Mouse (Mus musculus): ENCODE measurements around the gene Fkbp14. TPM values are rescaled to one million over a fixed set of nuclear protein-coding genes. Genes with fewer than 3 reads are reported as not detected.

Gene Fkbp14
- total RNA-seq (2017), result not detected in 2 replicates

DNA sequence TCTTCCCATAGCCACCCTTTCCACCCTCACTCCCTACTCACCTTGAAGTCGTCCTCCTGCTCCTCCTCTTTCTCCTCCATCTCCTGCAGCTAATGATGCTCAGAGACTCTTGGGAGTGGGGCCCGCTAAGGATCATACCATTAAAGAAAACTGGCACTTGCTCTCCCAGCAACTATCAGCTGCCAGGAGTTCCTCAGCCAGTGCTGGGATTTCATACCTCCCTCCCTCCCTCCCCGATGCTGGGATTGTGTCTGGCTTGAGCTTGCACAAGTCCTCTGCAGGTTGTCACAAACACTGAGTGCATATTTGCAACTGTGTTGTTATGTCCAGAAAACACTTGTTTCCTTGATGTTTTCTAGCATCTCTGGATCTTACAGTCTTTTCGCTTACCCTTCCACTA lies at the start of gene Fkbp14:
Gene Fkbp14 (minus strand): TSS at position 101 of the 400 bp plus-strand sequence.
- ATAC-seq (ENCODE audit: extremely low read depth, insufficient number of reproducible peaks, low FRiP score, poor library complexity, severe bottlenecking), result no peak

DNA sequence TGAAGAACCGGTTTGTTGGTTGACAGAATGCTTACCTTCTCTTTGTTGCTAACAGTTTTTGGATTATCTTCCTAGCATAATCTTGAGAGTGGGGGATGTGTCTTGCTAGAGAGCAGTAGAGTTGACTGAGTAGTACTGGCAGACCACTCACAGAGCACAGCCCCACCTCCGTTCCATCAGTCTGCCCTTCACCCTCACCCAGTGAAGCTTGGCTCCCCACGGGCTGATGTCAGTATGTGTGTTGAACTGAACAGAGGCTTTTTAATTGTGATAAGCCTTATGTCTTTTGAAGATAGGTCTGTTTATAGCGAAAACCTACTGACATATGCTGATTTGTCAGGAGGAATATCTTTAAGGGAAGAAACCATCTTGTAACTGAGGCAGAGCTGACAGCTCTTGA lies 46.1 kb upstream of the Fkbp14 start:
- no peak for ATAC-seq (ENCODE audit: extremely low read depth, insufficient number of reproducible peaks, low FRiP score, poor library complexity, severe bottlenecking)

DNA sequence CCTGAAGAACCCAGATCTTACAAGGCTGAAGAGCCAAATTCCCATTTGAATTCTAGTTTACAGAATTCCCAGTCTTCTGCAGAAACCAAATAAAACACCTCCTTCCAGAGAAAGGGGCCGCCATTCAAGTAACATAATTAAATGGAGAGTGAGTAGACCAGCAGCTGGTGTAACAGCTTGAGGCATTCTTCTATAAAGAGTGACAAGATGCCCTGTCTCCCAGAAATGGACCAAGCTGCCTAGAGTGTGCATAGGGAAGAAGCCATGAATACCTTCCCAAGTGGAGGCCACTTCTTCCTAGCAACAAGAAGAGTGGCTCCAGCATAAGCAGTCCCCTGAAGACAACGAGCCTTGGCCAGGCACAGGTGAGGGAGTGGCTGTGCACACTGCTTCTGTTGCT lies 44.8 kb upstream of the Fkbp14 start:
- ATAC-seq (ENCODE audit: extremely low read depth, insufficient number of reproducible peaks, low FRiP score, poor library complexity, severe bottlenecking), result no peak

DNA sequence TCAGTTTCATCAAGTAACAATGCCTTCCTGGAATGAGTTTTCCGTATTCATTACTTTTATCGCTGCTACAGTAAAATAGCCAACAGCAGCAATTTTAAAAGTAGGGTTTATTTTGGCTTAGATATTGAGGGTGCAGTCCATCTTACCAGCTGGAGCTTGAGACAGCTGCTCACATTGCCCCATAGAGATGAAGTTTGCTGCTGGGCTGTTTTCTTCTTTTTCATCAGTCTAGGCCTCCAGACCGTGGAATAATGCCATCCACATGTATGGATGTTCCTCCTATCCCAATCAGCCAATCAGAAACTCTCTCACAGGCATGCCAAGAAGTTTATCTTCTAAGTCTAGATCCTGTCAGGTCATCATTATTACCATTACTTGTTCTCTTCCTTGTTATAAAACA lies 42.8 kb upstream of the Fkbp14 start:
- no peak for ATAC-seq (ENCODE audit: extremely low read depth, insufficient number of reproducible peaks, low FRiP score, poor library complexity, severe bottlenecking)

DNA sequence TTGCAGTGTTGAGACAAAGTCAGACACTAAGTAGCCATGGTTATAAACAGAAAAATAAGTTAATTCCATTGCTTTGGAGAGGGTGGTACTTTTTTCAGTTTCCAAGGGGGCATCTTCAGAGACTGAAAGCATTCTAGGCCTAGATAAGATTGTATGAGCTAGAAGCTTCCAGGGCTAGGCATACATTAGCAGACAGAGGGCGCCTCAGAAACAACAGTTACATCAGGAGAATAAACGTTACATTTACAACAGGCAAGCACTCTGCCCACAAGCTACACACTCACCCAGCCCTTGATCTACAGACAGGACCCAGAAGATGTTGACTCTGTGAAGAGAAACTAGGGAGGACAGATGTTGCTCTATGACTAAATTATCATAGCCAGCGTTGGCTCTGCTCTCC lies 34.4 kb upstream of the Fkbp14 start:
- no peak for ATAC-seq (ENCODE audit: extremely low read depth, insufficient number of reproducible peaks, low FRiP score, poor library complexity, severe bottlenecking)

DNA sequence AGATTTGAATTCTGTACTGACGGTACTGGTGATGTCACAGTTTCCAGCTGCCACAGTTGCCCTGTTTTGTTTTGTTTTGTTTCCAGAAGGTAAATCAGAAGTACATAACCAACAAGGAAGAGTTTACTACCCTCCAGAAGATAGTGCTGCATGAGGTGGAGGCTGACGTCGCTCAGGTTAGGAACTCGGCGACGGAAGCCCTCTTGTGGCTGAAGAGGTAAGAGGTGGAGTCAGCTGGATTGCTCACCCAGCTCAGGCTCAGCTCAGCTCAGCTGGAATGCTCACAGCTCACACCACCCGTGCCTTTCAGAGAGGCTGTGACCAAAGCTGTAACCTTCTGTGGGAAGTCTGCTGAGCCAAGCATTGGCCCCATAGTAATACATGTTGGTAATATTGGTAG lies 32.6 kb upstream of the Fkbp14 start:
- ATAC-seq (ENCODE audit: extremely low read depth, insufficient number of reproducible peaks, low FRiP score, poor library complexity, severe bottlenecking), result no peak

DNA sequence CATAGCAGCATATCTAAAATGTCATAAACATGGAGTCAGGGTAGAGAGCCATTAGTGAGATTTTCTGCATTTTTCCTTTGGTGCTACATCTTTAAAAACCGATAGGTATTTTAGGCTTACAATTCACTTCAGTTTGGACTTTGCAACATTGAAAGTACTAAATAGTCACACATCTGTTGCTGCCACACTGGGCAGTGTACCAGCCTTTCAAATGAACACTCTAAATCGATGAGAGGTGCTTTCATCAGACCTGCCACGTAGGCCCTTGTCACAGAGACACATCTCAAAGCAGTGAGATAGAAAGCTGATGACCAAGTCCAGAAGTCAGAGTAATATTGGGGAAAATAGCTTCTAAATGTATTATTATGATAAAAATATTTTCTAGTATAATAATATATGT lies 31.3 kb upstream of the Fkbp14 start:
- ATAC-seq (ENCODE audit: extremely low read depth, insufficient number of reproducible peaks, low FRiP score, poor library complexity, severe bottlenecking), result no peak

DNA sequence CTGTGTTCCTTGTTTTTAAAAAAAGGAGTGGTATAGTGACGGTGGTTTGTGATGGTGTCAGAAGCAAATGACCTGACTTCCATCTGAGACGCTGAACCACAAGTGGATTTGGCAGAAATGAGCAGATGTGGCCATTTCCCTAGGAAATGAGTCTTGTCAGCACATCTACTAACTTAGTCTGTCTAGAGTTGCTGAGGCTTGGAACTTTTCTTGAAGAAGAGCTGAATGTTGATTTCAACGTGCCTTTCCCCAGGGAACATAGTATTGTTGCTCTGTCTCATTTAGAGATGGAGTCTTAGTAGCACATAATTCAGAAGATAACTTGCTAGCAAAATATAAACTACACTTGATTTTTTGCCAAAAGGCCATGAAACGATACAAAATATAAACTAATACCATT lies 23.2 kb upstream of the Fkbp14 start:
- ATAC-seq (ENCODE audit: extremely low read depth, insufficient number of reproducible peaks, low FRiP score, poor library complexity, severe bottlenecking), result no peak

DNA sequence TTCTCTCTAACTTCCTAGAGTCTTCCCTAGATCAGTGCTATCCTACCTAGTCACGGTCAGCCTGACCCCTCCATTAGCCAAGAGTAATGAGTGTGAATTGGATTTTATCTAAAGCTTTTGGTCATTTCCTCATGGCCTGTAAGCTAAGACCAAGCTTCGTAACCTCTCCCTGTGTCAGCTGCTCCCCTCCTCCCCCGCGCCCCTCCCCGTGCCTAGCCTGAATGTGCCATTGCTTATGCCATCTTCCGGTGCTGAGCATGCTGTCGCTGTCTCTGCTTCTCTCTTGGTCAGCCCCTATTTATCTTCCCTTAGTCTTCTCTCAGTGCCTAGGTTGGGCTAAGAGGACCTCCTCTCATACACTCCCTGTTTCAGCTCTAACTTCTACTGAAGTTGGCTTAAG lies 22.4 kb upstream of the Fkbp14 start:
- ATAC-seq (ENCODE audit: extremely low read depth, insufficient number of reproducible peaks, low FRiP score, poor library complexity, severe bottlenecking), result no peak

DNA sequence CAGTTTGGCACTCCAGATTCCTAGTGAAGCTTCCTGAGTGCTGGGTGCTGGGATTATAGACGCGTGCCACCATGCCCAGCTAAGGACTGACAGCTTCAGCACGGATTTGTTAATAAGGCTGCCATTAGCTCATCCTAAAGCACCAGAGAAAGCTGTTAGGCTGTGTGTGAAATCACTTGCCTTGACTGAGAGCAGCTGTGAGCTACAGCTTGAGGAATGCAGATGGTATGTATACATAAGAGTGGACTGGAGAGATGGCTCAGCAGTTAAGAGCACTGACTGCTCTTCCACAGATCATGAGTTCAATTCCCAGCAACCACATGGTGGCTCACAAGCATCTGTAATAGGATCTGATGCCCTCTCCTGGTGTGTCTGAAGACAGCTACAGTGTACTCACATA lies 20.3 kb upstream of the Fkbp14 start:
- ATAC-seq (ENCODE audit: extremely low read depth, insufficient number of reproducible peaks, low FRiP score, poor library complexity, severe bottlenecking), result no peak

DNA sequence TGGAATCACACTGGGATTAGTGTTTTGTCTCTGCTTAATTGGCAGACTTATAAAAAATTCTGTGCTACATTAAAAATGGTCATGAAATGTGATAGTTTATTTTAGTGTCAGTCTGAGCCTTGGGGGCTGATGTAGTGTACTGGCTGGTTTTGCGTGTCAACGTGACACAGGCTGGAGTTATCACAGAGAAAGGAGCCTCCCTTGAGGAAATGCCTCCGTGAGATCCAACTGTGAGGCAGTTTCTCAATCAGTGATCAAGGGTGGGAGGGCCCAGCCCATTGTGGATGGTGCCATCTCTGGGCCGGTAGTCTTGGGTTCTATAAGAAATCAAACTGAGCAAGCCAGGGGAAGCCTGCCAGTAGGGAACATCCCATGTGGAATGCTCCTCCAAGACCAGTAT lies 9.1 kb upstream of the Fkbp14 start:
- ATAC-seq (ENCODE audit: extremely low read depth, insufficient number of reproducible peaks, low FRiP score, poor library complexity, severe bottlenecking), result no peak

DNA sequence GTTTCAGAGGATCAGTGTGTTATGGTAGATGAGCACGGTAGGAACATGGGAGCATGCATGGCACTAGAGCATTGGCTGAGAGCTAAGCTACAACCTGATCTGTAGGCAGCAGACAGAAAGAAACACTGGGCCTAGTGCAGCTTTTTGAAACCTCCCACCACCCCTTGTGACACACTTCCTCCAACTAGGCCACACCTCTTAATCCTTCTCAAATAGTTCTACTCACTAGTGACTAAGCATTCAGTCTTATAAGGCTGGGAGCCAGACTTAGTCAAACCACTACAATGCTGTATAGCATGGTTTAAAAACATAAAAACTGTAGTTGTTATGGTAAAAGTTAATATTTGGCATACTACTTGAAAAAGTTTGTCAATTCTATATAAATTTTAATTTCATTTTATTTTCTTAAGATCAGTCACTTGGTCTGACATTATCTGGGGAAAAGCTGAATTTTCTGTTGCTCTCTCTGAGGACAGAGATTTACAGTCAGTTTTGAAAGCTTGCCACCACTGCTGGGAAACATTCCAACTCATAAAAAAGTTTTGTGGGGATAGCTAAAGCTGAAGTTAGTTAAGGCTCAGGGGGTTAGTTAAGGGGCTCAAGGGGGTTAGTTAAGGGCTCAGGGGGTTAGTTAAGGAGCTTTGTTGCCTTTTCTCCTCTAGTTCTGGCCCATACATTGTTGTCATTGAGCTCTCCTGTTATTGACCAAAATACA lies 7.0 kb upstream of the Fkbp14 start:
- ATAC-seq (ENCODE audit: extremely low read depth, insufficient number of reproducible peaks, low FRiP score, poor library complexity, severe bottlenecking), result no peak

DNA sequence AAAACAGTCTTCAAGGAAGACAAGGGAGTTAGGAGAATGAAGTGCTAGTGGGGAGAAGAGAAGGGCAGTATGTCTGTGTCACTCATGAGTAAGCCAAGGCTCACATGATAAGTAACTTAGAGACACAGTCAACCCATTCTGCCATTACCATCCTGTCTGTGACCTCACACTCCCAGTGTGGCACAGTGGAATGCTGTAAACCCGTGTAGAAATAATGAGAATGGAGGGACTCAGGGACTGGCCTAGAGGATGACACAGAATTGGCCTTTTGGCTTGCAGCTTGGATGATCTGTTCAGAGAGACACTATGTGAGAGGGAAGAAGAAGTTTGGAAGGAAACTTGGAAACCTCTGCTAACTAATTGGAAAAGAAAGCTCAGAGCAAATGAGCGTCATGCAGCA lies 5.8 kb upstream of the Fkbp14 start:
- no peak for ATAC-seq (ENCODE audit: extremely low read depth, insufficient number of reproducible peaks, low FRiP score, poor library complexity, severe bottlenecking)

DNA sequence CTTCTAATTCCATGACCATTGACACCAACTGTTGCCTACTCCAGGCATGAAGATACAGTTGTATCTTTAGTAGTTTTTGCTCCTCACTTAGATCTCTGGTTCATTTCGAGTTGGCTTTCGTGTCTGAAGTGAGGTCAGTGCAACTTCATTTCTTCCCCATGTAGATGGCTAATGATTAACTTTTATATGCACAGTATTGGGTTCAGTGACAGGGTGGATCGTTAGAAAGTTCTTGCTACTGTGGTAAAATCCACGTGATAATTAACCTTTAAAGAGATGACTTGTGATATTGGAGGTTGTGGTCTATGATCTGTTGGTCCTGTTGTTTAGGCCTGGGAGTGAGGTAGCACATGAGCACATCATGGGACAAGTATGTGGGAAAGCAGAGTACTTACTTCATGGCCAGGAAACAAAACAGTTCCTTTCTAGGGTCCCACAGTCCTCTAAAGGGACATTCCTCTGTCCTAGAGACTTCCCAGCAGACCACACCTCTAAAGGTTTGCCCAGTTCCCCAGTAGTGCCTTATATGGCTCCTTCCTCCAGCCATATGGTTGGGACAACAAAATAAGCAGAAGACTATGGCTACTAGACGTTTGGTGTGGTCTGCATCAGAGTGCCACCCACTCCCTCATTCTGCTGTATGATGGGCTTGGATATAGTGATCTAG lies 3.7 kb upstream of the Fkbp14 start:
- no peak for ATAC-seq (ENCODE audit: extremely low read depth, insufficient number of reproducible peaks, low FRiP score, poor library complexity, severe bottlenecking)

DNA sequence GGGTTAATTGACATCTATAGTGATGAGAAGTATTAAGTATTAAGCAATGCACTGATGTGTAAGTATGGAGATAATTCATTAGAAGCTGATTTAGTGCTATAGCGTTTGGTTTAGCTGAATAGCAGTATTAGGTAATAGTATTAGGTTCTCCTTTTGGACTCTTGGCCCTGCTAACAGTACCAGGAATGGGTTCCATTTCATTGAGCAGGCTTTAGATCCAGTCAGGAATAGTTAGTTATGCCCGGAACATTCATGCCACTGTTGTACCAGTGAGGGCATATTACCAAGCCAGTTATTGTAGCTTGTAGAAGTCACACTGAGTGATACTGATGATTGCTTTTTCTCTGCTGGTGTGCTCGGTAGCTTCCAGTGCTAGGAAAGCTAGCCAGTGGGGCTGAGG lies 603 bp upstream of the Fkbp14 start:
- ATAC-seq (ENCODE audit: extremely low read depth, insufficient number of reproducible peaks, low FRiP score, poor library complexity, severe bottlenecking), result no peak

DNA sequence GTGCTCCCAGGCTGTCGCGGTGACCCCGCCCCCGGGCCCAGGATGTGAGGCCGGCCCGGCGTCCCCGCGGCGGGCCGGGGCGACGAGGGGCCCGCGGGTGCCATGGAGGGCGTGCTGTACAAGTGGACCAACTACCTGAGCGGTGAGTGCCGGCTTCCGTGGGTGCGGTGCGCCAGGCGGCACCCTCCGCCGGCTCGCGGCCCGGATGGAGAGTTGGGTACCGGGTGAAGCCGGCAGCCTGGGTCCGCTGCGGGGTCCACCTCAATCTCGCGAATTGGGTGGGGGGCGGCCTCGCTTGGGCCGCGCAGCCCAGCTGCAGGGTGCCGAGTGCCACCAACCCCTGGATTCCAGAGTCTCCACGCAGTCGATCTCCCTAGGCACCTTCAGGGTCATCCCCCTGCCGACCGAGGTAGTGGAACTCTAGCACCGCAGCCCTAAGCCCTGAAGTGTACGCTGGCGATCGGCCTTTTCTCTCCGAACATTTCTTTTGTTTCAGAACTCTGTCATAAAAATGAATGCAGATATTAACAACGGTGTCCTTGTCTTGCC lies 1.7 kb downstream of the Fkbp14 start:
- no peak for ATAC-seq (ENCODE audit: extremely low read depth, insufficient number of reproducible peaks, low FRiP score, poor library complexity, severe bottlenecking)

DNA sequence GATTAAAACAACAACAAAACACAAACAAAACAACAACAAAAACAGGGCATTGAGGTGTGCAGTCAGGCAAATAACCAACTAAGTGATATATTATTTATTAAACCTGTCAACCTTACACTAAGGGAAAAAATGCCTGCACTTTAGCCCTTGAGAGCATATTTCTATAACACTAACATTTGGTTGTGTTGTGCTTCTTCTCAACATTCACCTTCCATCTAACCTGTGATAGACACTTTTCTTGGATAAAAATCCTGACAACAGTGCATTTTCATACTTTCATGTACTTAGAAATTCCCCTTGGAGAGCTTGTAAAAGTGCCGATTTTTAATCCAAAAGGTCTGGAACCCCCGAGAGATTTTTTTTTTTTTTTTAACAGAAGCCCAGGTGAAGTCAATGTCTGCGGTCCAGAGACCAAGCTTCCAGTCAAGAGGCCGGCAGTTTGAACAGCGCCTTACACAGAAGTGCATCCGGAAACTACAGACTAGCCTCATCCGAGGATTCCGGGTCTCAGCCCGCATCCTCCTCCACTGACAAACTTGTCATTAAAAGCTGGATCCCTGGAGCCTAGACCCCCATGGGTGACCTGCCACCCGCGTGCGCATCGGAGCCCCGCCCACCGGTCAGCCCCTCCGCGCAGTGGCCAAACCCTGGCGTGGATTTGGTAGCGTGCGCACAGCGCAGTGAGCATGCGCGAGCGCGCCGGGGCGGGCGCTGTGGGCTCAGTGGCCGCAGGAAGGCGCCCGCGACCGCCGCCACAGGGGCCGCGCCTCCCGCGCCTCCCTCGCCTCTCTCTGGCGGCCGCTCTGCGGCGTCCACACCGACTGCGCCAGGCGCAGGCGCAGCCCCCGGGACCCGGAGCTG lies 2.4 kb downstream of the Fkbp14 start, which contains the start of gene Plekha8:
Gene Plekha8 (plus strand): TSS at position 643 of the 861 bp plus-strand sequence.
- no peak for ATAC-seq (ENCODE audit: extremely low read depth, insufficient number of reproducible peaks, low FRiP score, poor library complexity, severe bottlenecking)

DNA sequence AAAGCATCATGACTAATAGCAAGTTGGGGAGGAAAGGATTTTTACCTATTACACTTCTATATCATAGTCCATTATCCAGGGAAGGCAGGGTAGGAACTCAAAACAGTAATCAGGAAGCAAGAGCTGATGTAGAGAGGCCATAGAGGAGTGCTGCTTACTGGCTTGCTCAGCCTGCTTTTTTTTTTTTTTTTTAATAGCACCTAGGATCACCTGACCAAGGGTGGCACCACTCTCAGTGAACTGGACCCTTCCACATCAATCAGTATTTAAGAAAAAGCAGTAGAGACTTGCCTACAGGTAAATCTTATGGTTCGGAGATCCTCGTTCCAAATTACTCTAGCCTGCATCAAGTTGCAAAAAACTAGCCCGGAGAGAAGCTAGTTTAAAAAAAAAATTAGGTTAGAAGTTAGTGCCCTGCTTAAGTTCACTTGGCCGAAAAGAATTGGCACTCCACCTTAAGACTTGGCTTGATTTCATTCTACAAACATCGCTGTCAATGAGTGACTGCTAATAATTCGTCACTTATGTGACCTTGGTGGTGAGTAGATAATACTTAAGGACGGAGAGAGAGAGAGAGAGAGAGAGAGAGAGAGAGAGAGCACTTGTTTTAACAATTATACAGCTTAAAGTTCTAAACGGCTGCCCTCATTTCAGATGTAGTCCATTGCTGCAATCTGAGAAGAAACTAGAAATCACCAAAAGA lies 3.2 kb downstream of the Fkbp14 start:
- ATAC-seq (ENCODE audit: extremely low read depth, insufficient number of reproducible peaks, low FRiP score, poor library complexity, severe bottlenecking), result no peak

DNA sequence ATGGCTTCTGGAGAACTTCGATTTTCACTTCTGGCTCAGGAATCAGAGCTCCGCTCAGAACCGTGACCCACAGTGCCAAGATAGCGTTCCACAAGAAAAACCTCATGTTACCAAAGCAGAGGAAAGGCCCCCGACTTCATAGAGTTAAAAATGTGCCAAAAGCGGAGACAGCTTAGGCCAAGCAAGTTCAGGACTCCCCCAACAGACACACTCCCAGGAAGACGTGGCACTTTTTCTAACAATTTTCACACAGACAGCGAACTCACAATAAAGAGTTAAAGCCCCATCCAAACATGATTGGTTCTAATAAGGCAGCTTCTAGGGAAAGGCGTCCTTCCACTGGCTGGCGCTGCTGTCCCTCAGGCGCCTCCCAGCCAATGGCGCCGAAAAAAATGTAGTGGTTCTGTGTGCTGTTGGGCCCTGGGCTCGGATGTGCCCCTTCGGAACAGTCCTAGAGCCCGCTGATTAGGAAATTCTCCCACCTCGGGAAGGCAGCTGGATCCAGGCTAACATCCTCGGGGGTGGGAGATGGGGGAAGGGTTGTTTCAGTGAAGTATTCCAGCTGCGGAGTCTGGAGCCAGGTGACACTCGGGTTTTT lies 4.1 kb downstream of the Fkbp14 start:
- peak; percentile 68; the same call in 1 of the 2 replicates for ATAC-seq (ENCODE audit: extremely low read depth, insufficient number of reproducible peaks, low FRiP score, poor library complexity, severe bottlenecking)

All from neutrophil, adult 5-6 weeks (primary cell).